Mouse (Mus musculus) hindbrain, embryonic 15.5 days (tissue): ENCODE data around the gene F2rl2. TPM values are rescaled to one million over a fixed set of nuclear protein-coding genes. Genes with fewer than 3 reads are reported as not detected.

Source experiments
- ATAC-seq: fragments of 200-750 bp; cut with Nextera tagmentation; 2 replicates; pipeline ENCODE4 v1.8.0; 2017; ENCODE audit warnings: low read depth, moderate number of reproducible peaks, moderate TSS enrichment; ENCODE audit not compliant: low FRiP score
- H3K27ac ChIP-seq: fragments of 300-500 bp; sonication (generic); replicated peaks from 2 replicates; pipeline ENCODE4 v1.5.1; 2015; ENCODE audit warnings: mild to moderate bottlenecking, inconsistent platforms
- H3K27me3 ChIP-seq: fragments of 300-500 bp; sonication (generic); 2 replicates; pipeline ENCODE4 v1.6.1; 2015; ENCODE audit warnings: control low read depth, inconsistent platforms
- H3K36me3 ChIP-seq: fragments of 300-500 bp; sonication (generic); 2 replicates; pipeline ENCODE4 v1.6.1; 2015; ENCODE audit warnings: control low read depth, inconsistent platforms
- H3K4me1 ChIP-seq: fragments of 300-500 bp; sonication (generic); replicated peaks from 2 replicates; pipeline ENCODE4 v1.6.1; 2015; ENCODE audit warnings: control low read depth, inconsistent platforms
- H3K4me2 ChIP-seq: fragments of 300-500 bp; sonication (generic); 2 replicates; pipeline ENCODE4 v1.6.1; 2015; ENCODE audit warnings: moderate library complexity, mild to moderate bottlenecking, inconsistent platforms
- H3K4me3 ChIP-seq: fragments of 300-500 bp; sonication (generic); 2 replicates; pipeline ENCODE4 v1.5.1; 2015; ENCODE audit warnings: mild to moderate bottlenecking, inconsistent platforms
- H3K9ac ChIP-seq: fragments of 300-500 bp; sonication (generic); 2 replicates; pipeline ENCODE4 v1.6.1; 2015; ENCODE audit warnings: inconsistent platforms
- H3K9me3 ChIP-seq: fragments of 300-500 bp; sonication (generic); 2 replicates; pipeline ENCODE4 v1.6.1; 2016; ENCODE audit warnings: control low read depth, inconsistent platforms
- WGBS: fragments of 180-500 bp; shearing (Covaris S2); methylation state at CpG from one replicate; pipeline ENCODE4 v1.1.7; 2015; 5-methylcytosine and 5-hydroxymethylcytosine counted together
- polyA plus RNA-seq: library from polyadenylated mRNA; unstranded; fragments of >200 nt; fragmentation: Nextera tagmentation; extraction: Ambion mirVana; gene quantifications from 2 replicates; pipeline ENCODE4 v1.2.1, GENCODE M21; 2015

F2rl2 gene
- polyA plus RNA-seq, 1 experiment from 2014 or later = 0.92 TPM

- WGBS = 86% methylated on average over 9 of the region's 9 CpGs
- no peak for ATAC-seq
- Histone ChIP-seq H3K9me3 (no peaks in the 10 kb centered on the region), H3K27me3 (no peaks in the 10 kb centered on the region), H3K9ac (no peak overlapping the region), H3K27ac (no peak overlapping the region), H3K4me1 (no peaks in the 10 kb centered on the region), H3K4me2 (no peak overlapping the region), H3K4me3 (no peak overlapping the region), H3K36me3 (no peaks in the 10 kb centered on the region)
Observed at GRCm38 (mm10) chr13:95671108-95671897, 25.4 kb upstream of the F2rl2 start.

DNA sequence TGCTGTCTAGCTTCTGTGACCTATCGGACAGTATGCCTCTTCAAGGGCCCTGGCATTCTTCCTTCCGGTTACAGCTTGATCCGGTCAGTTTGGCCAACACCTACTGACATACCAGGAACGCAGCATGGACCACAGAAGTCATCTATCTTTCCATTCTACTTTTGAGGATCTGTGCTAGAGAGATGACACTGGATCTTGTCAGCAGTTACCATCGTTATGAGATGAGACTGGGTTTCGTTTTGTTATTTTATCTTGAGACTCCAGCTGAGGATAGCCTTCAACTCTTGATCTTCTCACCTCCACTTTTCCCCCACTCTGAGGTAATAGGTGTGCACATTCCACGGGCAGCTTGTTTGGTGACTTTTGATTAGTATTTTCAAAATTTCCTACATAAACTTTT lies 24.3 kb upstream of the F2rl2 start:
- WGBS = 96% methylated on average over 7 of the region's 7 CpGs
- no peak for ATAC-seq
- Histone ChIP-seq H3K9me3 (no peaks in the 10 kb centered on the region), H3K27ac (no peak overlapping the region), H3K4me3 (no peak overlapping the region), H3K4me2 (no peak overlapping the region), H3K4me1 (no peaks in the 10 kb centered on the region), H3K9ac (no peak overlapping the region), H3K27me3 (no peaks in the 10 kb centered on the region), H3K36me3 (no peaks in the 10 kb centered on the region)

- WGBS = 90% methylated on average over 5 of the region's 5 CpGs
- H3K4me3 ChIP-seq = no peak overlapping the region
- H3K36me3 ChIP-seq = no peaks in the 10 kb centered on the region
- no peak overlapping the region for H3K27ac ChIP-seq
- no peaks in the 10 kb centered on the region for H3K27me3 ChIP-seq
- no peaks in the 10 kb centered on the region for H3K9me3 ChIP-seq
- H3K4me1 ChIP-seq = no peaks in the 10 kb centered on the region
- no peak for ATAC-seq
- no peak overlapping the region for H3K9ac ChIP-seq
- no peak overlapping the region for H3K4me2 ChIP-seq
Observed at GRCm38 (mm10) chr13:95679078-95679477, 17.6 kb upstream of the F2rl2 start.

DNA sequence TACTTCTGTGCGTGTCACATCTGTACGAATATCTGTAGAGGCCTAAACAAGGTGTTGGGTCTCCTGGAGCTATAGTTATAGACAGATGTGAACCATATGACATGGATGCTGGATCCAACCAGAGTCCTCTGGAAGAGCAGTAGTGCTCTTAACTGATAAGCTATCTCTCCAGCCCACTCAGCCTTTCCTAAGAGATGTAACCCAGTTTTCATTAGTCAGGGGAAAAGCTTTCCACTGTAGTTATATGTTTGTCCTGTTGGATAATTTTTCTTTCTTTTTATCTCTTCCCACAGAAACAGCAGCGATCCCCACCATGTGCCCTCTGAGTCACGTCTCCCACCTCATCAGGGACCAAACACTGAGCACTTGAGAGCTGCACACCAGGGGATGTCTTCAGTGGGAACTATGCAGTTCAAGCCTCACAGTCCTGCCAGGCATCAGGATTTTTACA lies 17.1 kb upstream of the F2rl2 start:
- no peaks in the 10 kb centered on the region for H3K36me3 ChIP-seq
- no peak for ATAC-seq
- H3K4me2 ChIP-seq = no peak overlapping the region
- no peak overlapping the region for H3K27ac ChIP-seq
- no peaks in the 10 kb centered on the region for H3K27me3 ChIP-seq
- H3K9me3 ChIP-seq = no peaks in the 10 kb centered on the region
- WGBS = 83% methylated on average over 4 of the region's 4 CpGs
- no peak overlapping the region for H3K9ac ChIP-seq
- H3K4me1 ChIP-seq = no peaks in the 10 kb centered on the region
- H3K4me3 ChIP-seq = no peak overlapping the region

- WGBS = 97% methylated on average over 9 of the region's 9 CpGs
- Histone ChIP-seq H3K4me2 (no peak overlapping the region), H3K4me3 (no peak overlapping the region), H3K9ac (no peak overlapping the region), H3K9me3 (no peaks in the 10 kb centered on the region), H3K27me3 (no peaks in the 10 kb centered on the region), H3K36me3 (no peaks in the 10 kb centered on the region), H3K4me1 (no peaks in the 10 kb centered on the region), H3K27ac (no peak overlapping the region)
- ATAC-seq = no peak
Observed at GRCm38 (mm10) chr13:95684656-95685244, 11.9 kb upstream of the F2rl2 start.

DNA sequence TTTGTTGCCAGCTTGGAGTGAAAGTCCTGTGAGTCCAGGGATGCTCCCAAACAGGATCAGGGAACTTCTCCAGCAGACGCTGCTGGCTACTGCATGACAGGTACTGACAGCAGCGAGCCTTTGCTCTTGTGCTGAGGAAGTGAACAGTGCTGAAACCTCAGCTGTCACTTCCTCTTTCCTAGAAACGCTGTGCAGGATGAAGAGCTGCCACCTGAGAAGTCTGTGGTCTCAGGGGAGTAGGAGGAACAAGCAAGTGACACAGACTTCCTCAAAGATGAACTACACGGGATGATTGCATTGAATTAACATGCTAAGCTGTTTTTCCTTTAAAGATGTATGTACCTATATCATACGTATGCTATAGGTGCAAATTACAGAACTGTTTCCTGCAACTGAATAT lies 10.9 kb upstream of the F2rl2 start:
- Histone ChIP-seq H3K9ac (no peak overlapping the region), H3K36me3 (no peaks in the 10 kb centered on the region), H3K4me3 (no peak overlapping the region), H3K4me2 (no peak overlapping the region), H3K27ac (no peak overlapping the region), H3K27me3 (no peaks in the 10 kb centered on the region), H3K9me3 (no peaks in the 10 kb centered on the region), H3K4me1 (no peaks in the 10 kb centered on the region)
- WGBS = 80% methylated on average over 5 of the region's 5 CpGs
- ATAC-seq = no peak

- ATAC-seq = no peak
- H3K27ac ChIP-seq = no peak overlapping the region
- WGBS = 96% methylated on average over 1 of the region's 1 CpGs
Observed at GRCm38 (mm10) chr13:95688576-95688975, 8.1 kb upstream of the F2rl2 start.

DNA sequence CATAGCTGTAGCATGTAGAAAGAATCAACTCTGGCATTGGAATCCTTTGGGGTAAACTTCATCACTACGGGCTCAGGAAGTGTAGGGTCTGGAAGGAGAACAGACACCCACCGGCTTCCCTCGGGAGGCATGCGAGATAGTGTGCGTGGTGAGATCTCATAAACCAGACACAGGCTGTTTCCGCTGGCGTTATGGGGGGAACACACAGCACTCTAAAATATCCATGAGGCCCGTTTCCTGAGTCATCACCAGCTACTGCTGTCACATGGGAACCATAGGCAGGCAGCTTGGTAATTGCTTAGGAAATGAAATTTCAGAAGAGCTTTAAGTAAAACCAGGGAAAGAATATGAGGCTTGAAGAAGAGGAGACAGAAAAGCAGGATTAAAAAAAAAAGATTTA lies 4.5 kb upstream of the F2rl2 start:
- H3K9ac ChIP-seq = no peak overlapping the region
- H3K36me3 ChIP-seq = no peaks in the 10 kb centered on the region
- ATAC-seq = no peak
- no peak overlapping the region for H3K4me3 ChIP-seq
- no peak overlapping the region for H3K27ac ChIP-seq
- H3K27me3 ChIP-seq = no peaks in the 10 kb centered on the region
- H3K4me1 ChIP-seq = peaks cover 3% of the 10 kb centered on the region; the same call in 1 of the 2 replicates
- 75% methylated on average over 8 of the region's 8 CpGs for WGBS
- no peak overlapping the region for H3K4me2 ChIP-seq
- H3K9me3 ChIP-seq = no peaks in the 10 kb centered on the region

More at GRCm38 (mm10) chr13:95688576-95688975, 8.1 kb upstream of the F2rl2 start:
- Histone ChIP-seq H3K4me3 (no peak overlapping the region), H3K27me3 (no peaks in the 10 kb centered on the region), H3K9me3 (no peaks in the 10 kb centered on the region), H3K36me3 (no peaks in the 10 kb centered on the region), H3K4me1 (no peaks in the 10 kb centered on the region), H3K9ac (no peak overlapping the region), H3K4me2 (no peak overlapping the region)

DNA sequence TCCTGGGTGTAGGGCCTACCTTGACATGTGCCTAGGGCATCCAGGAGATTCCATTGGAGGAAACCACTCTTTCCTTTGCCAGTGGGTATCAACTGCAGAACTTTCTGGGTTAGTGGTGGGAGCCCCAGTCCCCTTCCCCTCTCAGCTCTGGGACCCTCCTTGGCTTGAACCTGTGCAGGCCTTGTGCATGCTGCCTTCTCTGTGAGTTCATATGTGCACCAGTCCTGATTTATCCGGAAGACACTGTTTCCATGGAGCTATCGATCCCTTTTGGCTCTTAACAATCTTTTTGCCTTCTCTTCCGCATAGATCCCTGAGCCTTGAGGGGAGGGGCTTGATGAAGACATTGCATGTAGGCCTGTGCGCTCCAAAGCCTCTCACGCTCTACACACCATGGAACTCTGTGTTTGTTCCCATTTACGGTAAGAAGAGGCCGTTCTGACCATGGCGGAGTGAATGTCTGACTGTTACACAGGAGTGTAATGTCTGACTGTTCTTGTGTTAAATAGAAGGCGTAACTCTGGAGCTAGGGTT lies 466 bp upstream of the F2rl2 start:
- Histone ChIP-seq H3K9ac (no peak overlapping the region), H3K9me3 (no peaks in the 10 kb centered on the region), H3K4me2 (no peak overlapping the region), H3K4me3 (no peak overlapping the region), H3K36me3 (no peaks in the 10 kb centered on the region), H3K27ac (no peak overlapping the region; the same call in 1 of the 2 replicates), H3K4me1 (peaks cover 3% of the 10 kb centered on the region; the same call in 1 of the 2 replicates), H3K27me3 (no peaks in the 10 kb centered on the region)
- ATAC-seq = 0 out of 2 replicates have a peak, but pooled peaks have one; percentile 45
- 79% methylated on average over 9 of the region's 9 CpGs for WGBS

DNA sequence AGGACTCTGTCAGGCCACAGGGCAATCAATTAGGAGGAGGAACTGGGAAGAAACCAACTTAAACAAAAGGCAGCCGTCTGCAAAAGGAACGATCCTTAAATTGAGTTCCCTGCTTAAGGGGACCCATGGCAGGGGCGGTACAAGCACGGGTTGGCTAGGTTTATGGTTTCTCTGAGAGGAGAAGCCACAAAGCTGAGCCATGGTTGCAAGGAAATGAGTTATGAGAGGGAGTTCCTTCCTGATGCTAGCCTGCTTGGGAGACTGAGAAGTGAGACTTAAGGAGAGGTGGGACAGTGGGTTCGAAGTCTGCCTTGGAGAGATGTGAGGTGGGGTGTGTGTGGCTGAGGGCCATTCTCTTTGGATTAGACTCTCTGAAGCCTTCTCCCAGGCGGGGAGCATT lies 1.2 kb downstream of the F2rl2 start:
- Histone ChIP-seq H3K27ac (no peak overlapping the region), H3K9me3 (no peaks in the 10 kb centered on the region), H3K4me1 (peaks cover 3% of the 10 kb centered on the region; the same call in 1 of the 2 replicates), H3K27me3 (no peaks in the 10 kb centered on the region), H3K36me3 (no peaks in the 10 kb centered on the region), H3K4me3 (no peak overlapping the region), H3K9ac (no peak overlapping the region), H3K4me2 (no peak overlapping the region)
- ATAC-seq = no peak
- 51% methylated on average over 6 of the region's 6 CpGs for WGBS

GRCm38 (mm10) chr13:95703376-95703775 lies 6.7 kb downstream of the F2rl2 start:
- no peaks in the 10 kb centered on the region for H3K36me3 ChIP-seq
- H3K4me3 ChIP-seq = no peak overlapping the region
- no peaks in the 10 kb centered on the region for H3K27me3 ChIP-seq
- no peak overlapping the region for H3K4me2 ChIP-seq
- no peaks in the 10 kb centered on the region for H3K9me3 ChIP-seq
- WGBS = 81% methylated on average over 5 of the region's 5 CpGs
- no peaks in the 10 kb centered on the region for H3K4me1 ChIP-seq
- no peak overlapping the region for H3K9ac ChIP-seq
- ATAC-seq = no peak
- H3K27ac ChIP-seq = no peak overlapping the region

GRCm38 (mm10) chr13:95705589-95705988 lies 8.9 kb downstream of the F2rl2 start:
- no peaks in the 10 kb centered on the region for H3K36me3 ChIP-seq
- H3K9me3 ChIP-seq = no peaks in the 10 kb centered on the region
- no peak overlapping the region for H3K4me2 ChIP-seq
- no peak for ATAC-seq
- no peaks in the 10 kb centered on the region for H3K4me1 ChIP-seq
- H3K27me3 ChIP-seq = no peaks in the 10 kb centered on the region
- H3K9ac ChIP-seq = no peak overlapping the region
- H3K27ac ChIP-seq = no peak overlapping the region
- H3K4me3 ChIP-seq = no peak overlapping the region
- WGBS = 96% methylated on average over 6 of the region's 6 CpGs
